Mouse (Mus musculus) liver, postnatal 0 days (tissue): ENCODE measurements around the gene Lingo2.

Experiments used
- CTCF ChIP-seq: sonication (generic); IDR thresholded peaks from 2 replicates; pipeline ENCODE4 v1.5.1; 2016; ENCODE audit warnings: antibody characterized with exemption, low read depth
- EP300 ChIP-seq: IDR thresholded peaks from 2 replicates; pipeline ENCODE4 v1.6.1; 2016; ENCODE audit warnings: antibody characterized with exemption, low read depth, mild to moderate bottlenecking

- TF ChIP-seq CTCF: no peak
- TF ChIP-seq EP300: no peak
Observed at GRCm38 (mm10) chr4:36576801-36577200, 374.7 kb downstream of the Lingo2 start.
